Mouse (Mus musculus) large intestine, adult 2 months (tissue): ENCODE data around the gene Ptpn18. TPM values are rescaled to one million over a fixed set of nuclear protein-coding genes. Genes with fewer than 3 reads are reported as not detected.

Experiments used
- DNase-seq: peaks from one replicate; pipeline ENCODE4 v3.0.0-alpha.2; 2012; ENCODE audit warnings: low read depth, low spot score
- WGBS: fragments of 180-500 bp; shearing (Covaris S2); methylation state at CpG from one replicate; pipeline ENCODE4 v1.1.7; 2018; 5-methylcytosine and 5-hydroxymethylcytosine counted together
- polyA plus RNA-seq: library from polyadenylated mRNA; depleted of rRNA; stranded (reverse); fragments of >200 nt; gene quantifications from 2 replicates; pipeline ENCODE4 v1.2.3, GENCODE M21; 2012

The Ptpn18 gene
- polyA plus RNA-seq, 1 experiment = 64.2 TPM

DNA sequence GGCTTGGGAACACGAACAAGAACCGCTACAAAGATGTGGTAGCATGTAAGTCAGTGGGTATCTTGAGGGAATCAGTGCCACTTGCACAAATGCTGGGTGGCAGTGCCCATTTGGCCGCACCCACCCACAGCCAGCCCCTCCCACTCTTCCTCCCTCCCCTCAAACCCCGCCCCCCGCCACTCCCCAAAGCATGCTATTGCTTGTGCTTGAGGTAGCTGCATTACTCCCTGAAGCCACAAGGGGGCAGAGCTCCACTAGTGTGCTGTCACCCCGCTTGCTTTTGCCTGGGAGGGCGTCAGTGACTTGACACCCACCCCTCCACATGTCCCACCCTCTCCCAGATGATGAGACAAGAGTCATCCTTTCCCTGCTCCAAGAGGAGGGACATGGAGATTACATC is 3.2 kb downstream of the Ptpn18 start:
- WGBS = 36% methylated on average over 6 of the region's 7 CpGs
- DNase-seq = peak; percentile 32

DNA sequence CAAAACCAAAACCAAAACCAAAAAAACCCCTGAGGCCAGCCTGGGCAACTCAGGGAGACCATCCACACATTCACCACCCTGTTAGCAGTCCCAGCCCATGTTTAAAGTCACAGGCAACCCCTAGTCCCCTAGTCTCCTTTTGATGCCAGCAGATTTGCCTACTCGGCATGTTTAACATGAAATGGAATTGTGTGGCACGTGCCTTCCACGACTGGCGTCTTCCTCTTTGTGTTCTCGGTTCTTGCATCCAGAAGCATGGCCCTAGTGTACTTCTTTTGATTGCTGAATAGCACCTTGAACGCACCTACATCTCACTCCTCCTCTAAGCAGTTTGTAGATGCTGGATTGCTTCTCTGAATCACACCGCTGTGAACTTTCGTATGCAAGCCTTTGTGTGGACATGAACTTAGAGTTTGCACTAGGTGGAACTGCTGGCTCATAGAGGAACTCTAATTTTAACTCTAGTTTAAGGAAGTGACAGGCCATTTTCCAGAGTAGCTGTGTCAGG is 4.8 kb downstream of the Ptpn18 start:
- 85% methylated on average over 8 of the region's 8 CpGs for WGBS
- DNase-seq = no peak

DNA sequence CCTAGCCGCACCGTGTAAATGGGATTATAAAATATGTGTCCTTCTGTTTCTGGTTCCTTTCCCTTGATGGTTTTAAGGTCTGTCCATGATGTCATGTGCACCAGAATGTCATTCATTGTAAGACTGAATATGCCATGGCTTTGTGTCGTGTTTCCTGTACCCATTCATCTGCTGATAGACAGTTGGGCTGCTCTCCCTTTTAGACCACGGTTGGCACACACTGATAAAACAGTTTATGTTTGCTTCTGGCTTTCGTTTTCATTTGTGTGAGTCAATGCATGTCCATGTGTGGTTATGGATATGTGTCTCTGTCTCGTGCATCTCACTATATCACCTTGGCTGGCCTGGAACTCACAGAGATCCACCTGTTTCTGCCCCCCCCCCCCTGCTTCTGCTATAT is 5.9 kb downstream of the Ptpn18 start:
- 72% methylated on average over 6 of the region's 6 CpGs for WGBS
- no peak for DNase-seq

DNA sequence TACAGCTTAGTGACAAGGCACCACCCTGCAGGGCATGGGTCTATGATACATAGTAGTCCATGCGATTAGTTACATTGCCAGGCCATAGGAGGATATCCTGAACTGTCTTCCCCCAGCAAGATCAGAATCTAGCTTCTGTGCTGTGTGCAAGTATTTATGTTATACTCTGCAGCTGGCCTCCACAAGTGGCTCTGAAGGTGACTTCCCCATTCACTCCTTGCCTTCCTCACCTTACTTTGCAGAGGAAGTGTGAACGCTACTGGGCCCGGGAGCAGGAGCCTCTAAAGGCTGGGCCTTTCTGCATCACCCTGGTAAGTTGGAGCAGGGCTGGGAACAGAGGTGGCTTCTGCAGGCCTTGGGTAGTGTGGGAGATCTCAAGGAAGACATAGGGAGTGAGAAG is 8.5 kb downstream of the Ptpn18 start:
- 76% methylated on average over 3 of the region's 3 CpGs for WGBS
- DNase-seq = no peak

DNA sequence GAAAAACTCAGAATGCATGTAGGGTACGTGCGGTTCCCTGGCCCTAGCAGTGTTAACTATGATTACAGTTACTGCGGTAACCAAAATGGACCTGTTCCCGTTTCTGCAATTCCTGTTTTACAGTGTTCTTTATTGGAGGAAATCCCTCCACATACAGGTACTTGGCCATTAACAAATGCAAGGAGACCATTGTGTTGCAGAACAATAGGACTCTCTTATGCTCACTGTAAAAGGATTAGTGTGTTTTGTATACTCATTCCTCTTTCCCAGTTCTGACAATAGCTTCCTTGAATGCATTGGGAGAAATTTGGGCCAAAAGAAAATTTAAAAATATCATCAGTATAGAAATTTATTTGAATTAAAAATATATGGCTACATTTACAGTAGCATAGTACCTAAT is 8.9 kb downstream of the Ptpn18 start:
- 81% methylated on average over 4 of the region's 4 CpGs for WGBS
- DNase-seq = no peak

DNA sequence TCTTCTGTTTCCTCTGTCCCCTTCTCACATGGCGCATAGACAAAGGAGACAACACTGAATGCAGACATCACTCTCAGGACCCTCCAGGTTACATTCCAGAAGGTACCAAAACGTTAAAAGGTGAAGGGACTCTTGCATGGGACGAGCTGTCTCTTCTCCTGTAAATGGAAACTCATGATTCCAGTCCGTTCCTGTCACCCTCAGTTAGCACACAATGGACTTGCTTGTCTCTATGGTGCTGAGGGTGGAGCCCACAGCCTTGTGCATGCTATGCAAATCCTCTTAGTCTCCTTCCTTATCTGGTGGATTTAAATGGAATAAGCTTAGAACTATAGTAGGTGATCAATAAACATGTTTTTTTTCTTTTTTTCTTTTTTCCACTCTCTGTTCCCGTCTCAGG is 10.2 kb downstream of the Ptpn18 start:
- DNase-seq = no peak
- WGBS = 84% methylated on average over 5 of the region's 5 CpGs

DNA sequence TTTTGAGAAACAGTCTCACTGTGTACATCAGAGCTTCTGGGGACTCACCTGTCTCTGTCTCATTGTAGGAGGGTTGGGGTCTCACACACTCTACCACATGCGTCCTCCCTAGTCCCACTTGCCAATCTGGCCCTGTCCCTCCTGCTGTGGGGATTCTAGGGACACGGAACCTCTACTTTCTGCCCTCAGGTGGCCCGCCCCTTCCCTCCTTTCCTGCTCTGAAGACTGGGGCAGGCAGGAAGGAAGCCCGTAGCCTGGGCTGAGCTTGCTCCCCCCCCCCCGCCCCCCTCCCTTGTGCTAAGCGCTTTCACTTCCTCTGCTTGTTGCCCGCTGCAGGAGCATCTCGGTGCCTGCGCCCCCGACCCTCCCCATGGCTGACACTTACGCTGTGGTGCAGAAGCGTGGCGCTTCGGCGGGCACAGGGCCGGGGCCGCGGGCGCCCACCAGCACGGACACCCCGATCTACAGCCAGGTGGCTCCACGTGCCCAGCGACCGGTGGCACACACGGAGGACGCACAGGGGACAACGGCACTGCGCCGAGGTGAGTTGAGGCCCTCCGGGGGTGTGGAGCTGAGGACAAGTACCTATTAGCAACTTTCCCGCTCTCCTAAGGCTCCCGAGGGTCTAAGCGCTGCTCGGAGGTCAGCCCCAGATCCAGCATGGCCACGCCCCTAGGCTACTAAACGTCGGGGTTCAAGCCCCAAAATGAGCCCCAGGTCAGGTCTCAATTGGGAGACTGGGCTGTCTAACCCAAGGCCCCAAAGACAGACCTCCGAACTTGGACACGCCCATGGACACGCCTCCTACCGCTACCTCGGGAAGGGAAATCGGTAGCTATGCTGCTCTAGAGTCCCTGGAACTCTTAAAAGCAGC is 13.1 kb downstream of the Ptpn18 start:
- WGBS = 2% methylated on average over 42 of the region's 43 CpGs
- no peak for DNase-seq

DNA sequence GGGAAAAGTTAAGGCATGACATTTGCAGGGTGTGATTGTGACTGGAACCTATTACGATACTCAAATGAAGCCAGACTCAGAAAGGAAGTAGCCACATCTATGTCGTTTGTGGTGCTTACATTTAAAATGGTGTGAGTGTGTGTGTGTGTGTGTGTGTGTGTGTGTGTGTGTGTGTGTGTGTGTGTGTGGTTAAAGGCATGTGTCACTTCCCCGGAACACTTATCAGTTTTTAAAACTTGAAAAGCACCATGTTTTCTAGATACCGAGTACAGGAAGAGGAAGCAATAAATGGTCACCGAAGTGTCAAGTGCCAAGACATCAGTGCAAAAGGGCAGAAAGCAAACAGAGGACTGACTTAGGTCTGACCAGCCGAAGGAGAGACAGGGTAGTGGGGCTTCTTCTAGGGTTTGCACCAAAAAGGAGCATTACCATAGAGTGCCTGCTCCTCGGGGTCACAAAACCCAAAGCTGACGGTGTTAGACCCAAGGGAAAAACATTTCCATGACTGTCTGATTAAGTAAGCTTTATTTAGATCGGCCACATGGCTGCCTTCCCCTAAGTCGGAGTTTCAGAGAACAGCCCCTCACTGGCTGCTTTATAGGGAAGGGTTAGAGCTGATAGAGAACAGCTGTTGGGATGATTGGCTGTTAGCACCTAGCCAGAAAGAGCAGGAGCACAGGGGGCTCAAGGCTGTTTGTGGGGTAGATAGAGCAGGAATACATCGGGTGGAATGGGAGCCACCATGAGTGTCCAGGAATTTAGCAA is 19.5 kb downstream of the Ptpn18 start:
- WGBS = 36% methylated on average over 11 of the region's 11 CpGs
- no peak for DNase-seq

DNA sequence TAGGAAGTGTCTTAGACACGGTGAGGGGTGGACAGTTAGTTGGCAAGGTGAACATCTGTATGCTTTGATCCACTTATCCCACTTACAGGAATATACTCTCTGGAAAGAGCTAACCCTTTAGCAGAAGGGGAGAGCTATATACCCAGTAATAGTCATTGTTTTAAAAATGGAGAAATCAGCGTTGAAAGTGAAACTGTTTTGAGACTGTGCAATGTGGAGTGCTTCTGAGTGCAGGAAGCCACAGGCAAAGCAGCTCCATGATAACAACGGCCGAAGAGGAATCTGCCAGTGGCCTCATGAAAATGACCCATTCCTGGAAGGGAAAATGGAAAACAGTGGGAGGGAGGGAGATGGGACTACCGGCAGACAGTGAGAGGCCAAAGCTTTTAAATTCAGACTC is 21.2 kb downstream of the Ptpn18 start:
- no peak for DNase-seq
- WGBS = 46% methylated on average over 5 of the region's 5 CpGs

DNA sequence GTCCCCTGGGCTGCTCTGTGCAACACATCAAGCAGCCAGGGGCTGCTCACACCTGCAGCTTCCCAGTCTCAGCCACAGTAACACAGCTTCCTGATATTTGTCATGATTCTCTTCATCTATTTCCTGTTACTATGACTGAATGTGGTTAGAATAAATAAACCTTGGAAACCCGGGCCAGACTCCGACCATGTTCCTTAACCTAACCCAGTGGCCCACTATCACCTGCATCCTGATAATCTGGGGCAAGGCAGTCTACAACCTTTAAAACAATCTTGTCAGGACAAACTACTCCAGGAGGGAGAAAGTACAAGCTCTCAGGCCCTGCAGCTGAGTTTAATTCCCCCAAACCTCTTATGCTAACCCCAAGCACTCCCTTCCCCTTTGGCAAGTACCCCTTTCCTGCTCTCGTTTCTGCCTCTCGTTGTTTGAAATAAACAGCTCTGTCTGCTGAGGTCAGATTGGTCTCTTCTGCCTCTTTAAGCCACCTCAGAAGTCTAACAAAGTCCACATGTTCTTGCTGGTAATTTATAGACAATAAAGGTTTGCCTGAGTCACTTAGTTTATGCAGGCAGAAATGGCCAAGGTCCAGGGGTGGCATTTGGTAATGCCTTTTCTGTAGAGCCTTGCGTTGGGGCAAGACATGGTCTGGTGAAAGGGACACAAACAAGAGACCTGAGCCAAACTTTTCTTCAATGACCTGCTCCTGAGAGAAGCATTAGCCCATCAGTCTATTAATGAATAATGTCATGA is 22.5 kb downstream of the Ptpn18 start:
- 10% methylated on average over 5 of the region's 5 CpGs for WGBS

DNA sequence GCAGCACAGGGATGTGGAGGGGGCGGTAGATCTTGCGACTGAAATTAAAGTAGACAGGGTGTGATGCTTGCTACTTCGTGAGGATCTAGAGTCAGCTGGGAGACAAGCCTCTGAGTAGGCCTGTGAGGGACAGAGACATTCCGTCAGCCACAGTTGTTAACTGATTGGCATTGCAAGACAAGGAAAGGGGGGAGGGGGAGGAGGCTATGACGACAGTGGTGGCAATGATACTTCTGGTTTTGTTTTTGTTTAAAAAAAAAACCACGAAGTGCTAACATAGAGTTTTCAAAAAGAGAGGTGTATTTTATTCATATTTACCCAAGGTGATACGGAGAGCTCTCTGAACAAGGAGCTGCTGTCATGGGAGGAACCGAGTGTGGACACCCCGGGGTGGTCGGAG is 24.9 kb downstream of the Ptpn18 start:
- 78% methylated on average over 10 of the region's 10 CpGs for WGBS
- no peak for DNase-seq

More for the DNA sequence above, 22.5 kb downstream of the Ptpn18 start:
- DNase-seq = peak; percentile 56

DNA sequence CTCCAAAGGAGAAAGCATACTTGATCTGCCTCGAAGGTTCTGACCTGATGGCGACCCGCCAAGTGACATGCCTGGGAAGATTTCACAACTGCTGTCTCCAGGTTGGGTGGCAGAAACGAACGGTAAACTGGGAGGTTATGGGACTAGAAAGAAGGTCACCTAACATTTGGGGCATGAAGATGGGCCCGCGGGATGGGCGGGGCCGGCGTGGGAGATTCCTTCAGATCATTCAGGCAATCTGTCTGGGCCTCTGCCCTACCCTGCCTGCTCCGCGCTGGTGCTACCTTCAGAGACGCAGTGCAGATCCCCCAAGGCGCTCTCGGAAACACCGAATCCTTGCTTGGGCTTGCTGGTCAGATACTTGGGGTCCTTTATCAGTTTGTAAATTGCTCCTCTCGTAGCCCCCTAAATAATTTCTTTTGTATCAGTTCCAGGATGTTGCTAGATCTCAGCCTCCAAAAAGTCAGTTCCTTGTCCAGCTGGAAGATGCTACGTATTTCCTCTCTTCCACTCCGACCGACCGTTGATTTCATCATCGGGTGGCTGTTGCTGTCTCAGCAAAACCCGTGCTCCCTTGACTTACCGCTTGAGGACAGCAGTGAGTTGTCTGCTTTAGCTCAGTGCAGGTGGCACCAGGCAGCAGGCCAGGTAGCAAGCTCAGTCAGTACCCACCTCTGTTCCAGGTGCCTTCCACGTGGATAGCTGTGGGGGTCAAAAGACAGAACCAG is 26.1 kb downstream of the Ptpn18 start:
- peak; percentile 44 for DNase-seq
- 8% methylated on average over 25 of the region's 25 CpGs for WGBS

DNA sequence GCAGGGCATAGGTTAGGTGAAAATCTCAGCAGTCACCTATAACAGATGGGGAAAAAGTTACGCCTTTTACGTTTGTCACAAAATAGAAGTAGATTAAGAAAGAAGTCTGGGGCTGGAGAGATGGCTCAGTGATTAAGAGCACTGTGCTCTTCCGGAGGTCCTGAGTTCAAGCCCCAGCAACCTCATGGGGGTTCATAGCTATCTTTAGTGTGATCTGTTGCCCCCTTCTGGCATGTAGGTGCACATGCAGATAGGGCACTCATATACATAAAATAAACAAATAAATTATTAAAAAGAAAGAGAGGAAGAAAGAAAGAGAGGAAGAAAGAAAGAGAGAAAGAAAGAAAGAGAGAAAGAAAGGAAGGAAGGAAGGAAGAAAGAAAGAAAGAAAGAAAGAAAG is 27.8 kb downstream of the Ptpn18 start:
- WGBS = 91% methylated on average over 3 of the region's 3 CpGs
- DNase-seq = no peak

DNA sequence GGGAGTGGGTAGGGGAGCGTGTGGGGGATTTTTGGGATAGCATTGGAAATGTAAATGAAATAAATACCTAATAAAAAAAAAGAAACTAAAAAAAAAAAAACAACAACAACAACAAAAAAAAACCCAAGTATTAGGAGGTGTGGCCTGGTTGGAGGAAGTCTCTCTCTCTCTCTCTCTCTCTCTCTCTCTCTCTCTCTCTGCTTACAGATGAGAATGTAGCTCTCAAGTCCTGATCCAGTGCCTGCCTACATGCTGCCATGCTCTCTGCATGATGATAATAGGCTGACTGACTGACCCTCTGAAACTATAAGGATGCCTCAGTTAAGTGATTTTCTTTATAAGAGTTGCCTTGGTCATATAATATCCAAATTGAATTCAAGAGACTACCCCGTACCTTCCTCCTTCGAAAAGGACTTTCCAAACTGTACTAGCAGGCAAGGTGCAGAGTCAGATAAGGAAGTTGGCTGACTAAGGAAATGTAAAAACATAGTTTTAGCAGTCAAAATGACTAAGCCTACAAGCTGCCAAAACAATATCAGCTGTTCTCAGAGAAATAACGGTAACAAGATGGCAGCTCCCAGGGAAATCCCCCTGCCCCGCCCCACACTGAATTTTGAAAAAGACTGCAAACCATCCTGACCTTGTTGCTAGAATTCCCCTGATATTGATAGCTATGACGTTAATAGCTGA is 30.4 kb downstream of the Ptpn18 start:
- WGBS = 83% methylated on average over 6 of the region's 6 CpGs
- no peak for DNase-seq

DNA sequence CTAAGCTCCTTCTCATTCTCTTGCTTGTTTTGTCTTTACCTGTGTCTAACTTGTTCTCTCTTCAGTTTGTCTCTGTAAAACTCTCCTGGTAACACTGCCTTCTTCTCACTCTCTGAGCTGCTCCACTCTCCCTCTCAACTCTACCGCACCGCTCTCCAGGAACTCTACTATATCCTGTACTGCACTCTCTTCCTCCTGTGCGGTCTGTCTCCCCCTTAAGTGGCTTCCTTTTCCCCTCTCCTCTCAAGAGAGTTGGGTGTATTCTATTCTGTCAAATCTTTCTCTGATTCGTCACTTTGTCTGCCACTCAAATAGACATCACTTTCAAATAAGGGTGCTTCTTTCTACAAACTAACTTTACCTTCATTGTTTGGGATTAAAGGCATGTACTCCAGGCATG is 31.9 kb downstream of the Ptpn18 start:
- 88% methylated on average over 4 of the region's 4 CpGs for WGBS
- no peak for DNase-seq

DNA sequence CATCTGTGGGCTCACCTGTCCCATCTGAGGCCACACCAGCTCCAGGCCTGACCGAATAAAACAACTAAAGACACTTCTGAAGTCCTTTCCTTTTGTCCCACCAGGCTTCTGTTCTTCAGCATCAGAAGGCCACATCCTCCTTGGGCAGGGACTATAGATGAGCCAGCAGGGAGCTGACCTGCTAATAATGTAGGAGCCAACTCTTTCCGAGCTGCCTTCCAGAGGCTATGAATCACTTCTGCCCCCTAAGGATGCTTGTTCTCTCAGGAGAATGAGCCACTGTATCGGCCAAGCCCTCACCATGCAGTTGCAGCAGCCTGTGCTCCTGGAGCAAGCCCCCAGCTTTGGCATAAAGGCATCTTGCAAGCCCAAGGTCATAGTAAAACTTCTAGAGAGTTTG is 43.4 kb downstream of the Ptpn18 start:
- DNase-seq = no peak
- WGBS = 59% methylated on average over 3 of the region's 3 CpGs

DNA sequence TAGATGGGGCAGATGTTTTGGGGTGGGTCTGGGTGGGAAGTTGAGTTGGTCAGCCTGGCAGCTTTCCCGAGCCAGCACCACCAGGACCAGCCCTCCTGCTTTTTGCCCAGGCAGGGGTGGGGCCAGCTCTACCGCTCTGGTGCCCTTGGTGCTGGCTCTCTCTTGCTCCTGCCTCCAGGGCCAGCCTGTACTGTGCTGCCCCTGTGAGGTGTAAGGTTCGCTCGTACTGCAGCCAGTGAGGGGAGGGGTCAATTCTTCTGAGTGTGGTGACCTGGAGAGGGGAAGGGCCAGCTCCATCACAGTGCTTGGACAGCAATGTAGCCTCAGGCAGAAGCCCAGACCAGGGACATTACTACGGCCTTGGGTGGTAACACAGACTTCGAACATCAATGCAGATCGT is 45.7 kb downstream of the Ptpn18 start:
- no peak for DNase-seq
- WGBS = 55% methylated on average over 7 of the region's 7 CpGs

DNA sequence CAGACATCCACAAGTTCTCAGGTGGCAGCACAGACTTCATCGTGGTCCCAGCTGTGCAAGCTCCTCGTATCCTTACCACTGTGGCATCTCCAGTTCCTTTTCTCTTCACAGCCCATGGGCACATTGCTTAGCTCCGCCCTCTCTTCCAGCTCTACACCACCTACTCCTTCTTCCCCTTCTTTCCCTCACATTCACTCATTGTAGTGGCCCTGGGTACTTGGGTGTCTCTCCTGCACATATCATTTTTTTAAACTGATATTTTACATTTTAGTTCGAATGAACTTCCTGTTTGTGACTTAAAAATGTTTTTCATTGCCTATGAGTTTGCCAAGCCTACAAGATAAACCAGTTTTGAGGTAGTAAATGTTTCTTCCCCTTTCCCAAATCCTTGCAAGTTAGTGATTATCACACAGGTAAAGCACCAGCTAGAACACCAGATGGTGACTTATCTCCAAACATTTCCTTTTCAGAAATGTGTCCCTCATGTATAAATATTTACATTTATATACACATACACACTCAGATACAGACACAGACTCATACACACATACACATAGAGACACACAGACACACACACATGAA is 46.5 kb downstream of the Ptpn18 start:
- no peak for DNase-seq
- WGBS = 71% methylated on average over 4 of the region's 4 CpGs

DNA sequence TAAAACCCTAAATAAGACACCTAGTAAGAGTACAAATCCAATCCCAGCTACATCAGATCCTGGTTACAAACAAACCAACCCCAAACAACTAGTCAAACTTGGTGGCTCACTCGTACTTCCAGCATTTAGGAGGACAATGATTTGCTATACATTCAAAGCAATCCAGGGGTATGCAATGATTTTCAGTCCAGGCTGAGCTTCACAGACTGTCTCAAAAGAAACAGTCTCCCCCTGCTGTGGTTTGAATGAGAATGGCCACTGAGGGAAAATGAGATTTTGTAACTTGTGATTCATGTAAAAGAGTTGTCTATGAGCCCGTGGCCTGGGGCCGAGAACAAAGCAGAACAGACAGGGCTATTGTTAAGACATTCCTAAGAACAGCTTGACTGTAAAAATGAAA is 48.4 kb downstream of the Ptpn18 start:
- WGBS = 81% methylated on average over 3 of the region's 3 CpGs
- DNase-seq = no peak
